Comparison of ENCODE assay signal across 17 mouse cellular contexts in the genomic region with DNA sequence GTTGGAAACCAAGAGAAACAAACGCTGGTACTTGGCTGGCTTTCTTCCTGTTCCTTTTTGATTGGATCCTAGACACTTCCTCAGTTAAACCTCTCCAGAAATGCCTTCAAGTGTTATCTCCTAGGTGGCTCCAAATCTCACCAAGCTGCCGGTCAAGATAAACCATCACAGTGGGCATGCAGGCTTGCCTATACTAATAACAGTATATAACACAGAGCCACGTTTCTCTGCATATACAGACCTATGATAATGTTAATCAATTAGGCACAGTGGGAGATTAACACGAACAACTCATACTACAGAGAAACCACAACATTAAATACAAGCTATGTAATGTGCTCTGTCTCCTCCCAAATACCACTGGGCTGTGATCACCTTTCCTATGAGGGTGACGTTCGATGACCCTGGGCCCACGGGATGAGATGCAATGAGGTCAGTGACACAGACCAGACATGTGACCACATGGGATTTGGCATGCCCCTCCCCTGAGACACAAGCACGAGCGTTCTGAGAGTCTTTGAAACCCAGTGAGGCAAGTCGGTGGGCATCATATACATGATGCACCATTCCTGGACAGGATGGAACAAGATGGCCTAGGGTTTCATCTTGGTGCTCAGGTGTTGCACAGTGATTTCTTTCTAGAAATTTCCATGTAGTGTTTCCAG. TPM values are rescaled to one million over a fixed set of nuclear protein-coding genes. Genes with fewer than 3 reads are reported as not detected.
DNase-seq lines count a peak whose midpoint lies in the region; ATAC-seq lines count a peak whose summit lies in the region.
"Had no signal": no experiment of that assay in that cellular context is flagged by ENCODE, and none has a peak within 500 bp of the region (broad histone marks: within the 10 kb centered on the region; RNA-seq: fewer than 3 reads in every experiment).

No protein-coding gene starts in this region.

- no peak overlapping the region for H3K4me3 ChIP-seq in liver, embryonic 12.5 days
- H3K4me3 ChIP-seq: hindbrain, embryonic 13.5 days; intestine, embryonic 15.5 days; limb, embryonic 13.5 days had no signal

- H3K36me3 ChIP-seq in liver, embryonic 12.5 days: no peaks in the 10 kb centered on the region
- H3K36me3 ChIP-seq: hindbrain, embryonic 13.5 days; intestine, embryonic 15.5 days; limb, embryonic 13.5 days had no signal

- H3K9me3 ChIP-seq in liver, embryonic 12.5 days (replicated peaks): no peaks in the 10 kb centered on the region
- H3K9me3 ChIP-seq: hindbrain, embryonic 13.5 days; intestine, embryonic 15.5 days; limb, embryonic 13.5 days had no signal

- H3K9ac ChIP-seq in liver, embryonic 12.5 days: no peak overlapping the region
- H3K9ac ChIP-seq: hindbrain, embryonic 13.5 days; intestine, embryonic 15.5 days; limb, embryonic 13.5 days had no signal

- peak; percentile 33; the same call in 1 of the 2 replicates for ATAC-seq in liver, embryonic 12.5 days
- ATAC-seq in megakaryocyte progenitor cell, adult 5-6 weeks (replicated peaks; ENCODE audit: poor library complexity): peak; percentile 65
- ATAC-seq: forebrain, embryonic 16.5 days; intestine, embryonic 15.5 days; Patski had no signal

- no peaks in the 10 kb centered on the region; the same call in 1 of the 2 replicates for H3K27me3 ChIP-seq in liver, embryonic 12.5 days (replicated peaks)
- H3K27me3 ChIP-seq: hindbrain, embryonic 13.5 days; intestine, embryonic 15.5 days; limb, embryonic 13.5 days; Patski had no signal

- no peak overlapping the region for H3K4me2 ChIP-seq in liver, embryonic 12.5 days
- H3K4me2 ChIP-seq: hindbrain, embryonic 13.5 days; intestine, embryonic 15.5 days; limb, embryonic 13.5 days had no signal

- H3K27ac ChIP-seq in liver, embryonic 12.5 days: no peak overlapping the region
- H3K27ac ChIP-seq: hindbrain, embryonic 13.5 days; intestine, embryonic 15.5 days; limb, embryonic 13.5 days had no signal

- DNase-seq in adrenal gland, postnatal 25 days: peak; percentile 0
- DNase-seq in adrenal gland, adult 2 months: no peak
- DNase-seq in liver: no peak
- DNase-seq in testis, postnatal 10 days (ENCODE audit: low spot score): peak; percentile 34
- no peak for DNase-seq in testis, postnatal 14 days (ENCODE audit: low spot score)
- no peak for DNase-seq in neural tube, embryonic 10.5 days (ENCODE audit: extremely low spot score, low spot score)
- DNase-seq: cerebellum, postnatal 14 days; kidney, postnatal 14 days; layer of hippocampus, adult 9-11 months; midbrain, embryonic 14.5 days had no signal

- H3K4me1 ChIP-seq in liver, embryonic 12.5 days: no peaks in the 10 kb centered on the region; the same call in 1 of the 2 replicates

- WGBS in liver, embryonic 12.5 days (ENCODE audit: insufficient replicate concordance): 49% methylated on average over 10 of the region's 10 CpGs

RNA-seq across cellular contexts. Expression of a gene that starts 7.7 kb away (rescaled TPM):
- 16.0 and 28.2 TPM in 2 replicates for total RNA-seq in adrenal gland, postnatal 25 days (2021)
- 10 to 100 TPM; 60.5 to 77.1 TPM for total RNA-seq in adrenal gland, adult 2 months (2021)
- 23.4 and 48.1 TPM in 2 replicates for polyA plus RNA-seq in adrenal gland, adult 2 months (2012; rRNA removed)
- polyA plus RNA-seq in liver, embryonic 12.5 days (2016; fragmentation: Nextera tagmentation; extraction: Ambion mirVana): 5.9 and 7.0 TPM in 2 replicates
- total RNA-seq in megakaryocyte progenitor cell, adult 5-6 weeks (2015): 10.9 and 13.8 TPM in 2 replicates
- total RNA-seq in megakaryocyte progenitor cell, adult 5-6 weeks (2017): 11.5 and 15.1 TPM in 2 replicates

Comparison
In these comparisons a context has a peak if more than half of its experiments do, and no peak if none do; other contexts are left out.
1. DNase-seq: peak in adrenal gland, postnatal 25 days (single experiment) and testis, postnatal 10 days (single experiment); none in adrenal gland, adult 2 months (single experiment), liver (single experiment), testis, postnatal 14 days (single experiment) and neural tube, embryonic 10.5 days (single experiment).